Mouse (Mus musculus): ENCODE data around the gene Kl.
A peak's percentile ranks its signal among the peaks of the same experiment; 100 is the strongest.

Gene Kl

GRCm38 (mm10) chr5:150952328-150952668 is at the start of gene Kl:
Gene Kl (plus strand): TSS chr5:150952607.
- peak in 1 of 2 experiments; percentile 8 for DNase-seq

GRCm38 (mm10) chr5:150906053-150907040 is 46.1 kb upstream of the Kl start:
- peak; percentile 39 to 51 for DNase-seq

- DNase-seq: no peak
Observed at GRCm38 (mm10) chr5:150912156-150912555, 40.3 kb upstream of the Kl start.

- no peak for DNase-seq
Observed at GRCm38 (mm10) chr5:150912656-150913055, 39.8 kb upstream of the Kl start.

- DNase-seq: no peak
Observed at GRCm38 (mm10) chr5:150915080-150916055, 37.0 kb upstream of the Kl start.

GRCm38 (mm10) chr5:150917131-150917858 is 35.1 kb upstream of the Kl start:
- DNase-seq: peak; percentile 56 to 66

GRCm38 (mm10) chr5:150918599-150918998 is 33.8 kb upstream of the Kl start:
- no peak for DNase-seq

GRCm38 (mm10) chr5:150919269-150919668 is 33.1 kb upstream of the Kl start:
- DNase-seq: no peak

- DNase-seq: no peak
Observed at GRCm38 (mm10) chr5:150919961-150920360, 32.4 kb upstream of the Kl start.

GRCm38 (mm10) chr5:150929406-150929805 is 23.0 kb upstream of the Kl start:
- DNase-seq: no peak

- DNase-seq: no peak
Observed at GRCm38 (mm10) chr5:150932596-150932995, 19.8 kb upstream of the Kl start.

GRCm38 (mm10) chr5:150936213-150936612 is 16.2 kb upstream of the Kl start:
- DNase-seq: peak; percentile 76 to 87

- DNase-seq: peak in 1 of 2 experiments; percentile 18
Observed at GRCm38 (mm10) chr5:150936807-150937206, 15.6 kb upstream of the Kl start.

- no peak for DNase-seq
Observed at GRCm38 (mm10) chr5:150937501-150937900, 14.9 kb upstream of the Kl start.

- no peak for DNase-seq
Observed at GRCm38 (mm10) chr5:150945576-150945975, 6.8 kb upstream of the Kl start.

GRCm38 (mm10) chr5:150949131-150949530 is 3.3 kb upstream of the Kl start:
- no peak for DNase-seq

- no peak for DNase-seq
Observed at GRCm38 (mm10) chr5:150951325-150951724, 1.1 kb upstream of the Kl start.

- peak; percentile 32 to 34 for DNase-seq
Observed at GRCm38 (mm10) chr5:150952669-150953521, 488 bp downstream of the Kl start.

- DNase-seq: no peak
Observed at GRCm38 (mm10) chr5:150954791-150955190, 2.4 kb downstream of the Kl start.

GRCm38 (mm10) chr5:150959861-150960260 is 7.5 kb downstream of the Kl start:
- DNase-seq: no peak

GRCm38 (mm10) chr5:150961615-150962014 is 9.2 kb downstream of the Kl start:
- no peak for DNase-seq

- DNase-seq: no peak
Observed at GRCm38 (mm10) chr5:150962756-150963155, 10.3 kb downstream of the Kl start.

Data from cerebellum, postnatal 14 days (tissue).